Mouse (Mus musculus) megakaryocyte, embryonic 14.5 days (primary cell): ENCODE measurements around the gene 1110002E22Rik. TPM values are rescaled to one million over a fixed set of nuclear protein-coding genes. Genes with fewer than 3 reads are reported as not detected.

Experiments used
- H3K27me3 ChIP-seq: replicated peaks from 2 replicates; pipeline ENCODE3; 2012; ENCODE audit warnings: inconsistent platforms
- H3K36me3 ChIP-seq: replicated peaks from 2 replicates; pipeline ENCODE3; 2012; ENCODE audit warnings: low read length, inconsistent platforms, mixed read lengths
- H3K4me1 ChIP-seq: 2 replicates; pipeline ENCODE4 v1.6.1; 2012; ENCODE audit warnings: inconsistent platforms
- H3K4me3 ChIP-seq: replicated peaks from 2 replicates; pipeline ENCODE3; 2012; ENCODE audit warnings: moderate library complexity, mild to moderate bottlenecking, inconsistent platforms
- H3K9me3 ChIP-seq: 2 replicates; pipeline ENCODE4 v1.6.1; 2012; ENCODE audit warnings: inconsistent platforms
- FLI1 ChIP-seq: IDR thresholded peaks from 2 replicates; pipeline ENCODE4 v1.6.1; 2012; ENCODE audit warnings: low read length, inconsistent platforms, mixed read lengths
- GATA1 ChIP-seq: IDR thresholded peaks from 3 replicates; pipeline ENCODE4 v1.6.1; 2012; ENCODE audit warnings: mixed read lengths, low read length, inconsistent platforms, borderline replicate concordance
- polyA plus RNA-seq: library from polyadenylated mRNA; stranded (reverse); fragments of >175 nt; gene quantifications from 2 replicates; pipeline ENCODE4 v1.2.3, GENCODE M21; 2012; ENCODE audit warnings: low replicate concordance; ENCODE audit not compliant: insufficient read depth

Gene 1110002E22Rik
- polyA plus RNA-seq, 1 experiment, result 0.03 TPM

- Histone ChIP-seq H3K36me3 (no peaks in the 10 kb centered on the region), H3K4me3 (no peak overlapping the region), H3K27me3 (no peaks in the 10 kb centered on the region), H3K4me1 (peaks cover 8% of the 10 kb centered on the region), H3K9me3 (no peaks in the 10 kb centered on the region)
- no peak for TF ChIP-seq FLI1
- TF ChIP-seq GATA1, result no peak
These were observed 23.1 kb upstream of the 1110002E22Rik start for GRCm38 (mm10) chr3:138041591-138042301.

- no peak overlapping the region for H3K4me3 ChIP-seq
- H3K27me3 ChIP-seq, result no peaks in the 10 kb centered on the region
- no peak for TF ChIP-seq FLI1
- H3K36me3 ChIP-seq, result no peaks in the 10 kb centered on the region
- H3K9me3 ChIP-seq, result no peaks in the 10 kb centered on the region
- peaks cover 8% of the 10 kb centered on the region for H3K4me1 ChIP-seq
These were observed 21.5 kb upstream of the 1110002E22Rik start for GRCm38 (mm10) chr3:138043316-138043715.

- H3K36me3 ChIP-seq, result no peaks in the 10 kb centered on the region
- no peak for TF ChIP-seq FLI1
- no peak for TF ChIP-seq GATA1
- H3K4me1 ChIP-seq, result peaks cover 21% of the 10 kb centered on the region
- no peaks in the 10 kb centered on the region for H3K9me3 ChIP-seq
- no peak overlapping the region for H3K4me3 ChIP-seq
- peaks cover 7% of the 10 kb centered on the region for H3K27me3 ChIP-seq
These were observed 15.3 kb upstream of the 1110002E22Rik start for GRCm38 (mm10) chr3:138049555-138049954.

GRCm38 (mm10) chr3:138050772-138051171 is 14.1 kb upstream of the 1110002E22Rik start:
- Histone ChIP-seq H3K27me3 (peaks cover 7% of the 10 kb centered on the region), H3K36me3 (no peaks in the 10 kb centered on the region), H3K4me3 (no peak overlapping the region), H3K9me3 (no peaks in the 10 kb centered on the region), H3K4me1 (peaks cover 20% of the 10 kb centered on the region)
- TF ChIP-seq FLI1 (no peak), GATA1 (no peak)

- H3K4me3 ChIP-seq, result no peak overlapping the region
- H3K27me3 ChIP-seq, result peaks cover 7% of the 10 kb centered on the region
- no peak for TF ChIP-seq GATA1
- no peak for TF ChIP-seq FLI1
- H3K9me3 ChIP-seq, result no peaks in the 10 kb centered on the region
- no peaks in the 10 kb centered on the region for H3K36me3 ChIP-seq
- peaks cover 18% of the 10 kb centered on the region for H3K4me1 ChIP-seq
These were observed 13.4 kb upstream of the 1110002E22Rik start for GRCm38 (mm10) chr3:138051431-138051830.

GRCm38 (mm10) chr3:138053969-138054368 is 10.9 kb upstream of the 1110002E22Rik start:
- peaks cover 18% of the 10 kb centered on the region for H3K4me1 ChIP-seq
- H3K9me3 ChIP-seq, result no peaks in the 10 kb centered on the region
- peaks cover 9% of the 10 kb centered on the region for H3K27me3 ChIP-seq
- TF ChIP-seq FLI1 (no peak), GATA1 (no peak)
- no peak overlapping the region for H3K4me3 ChIP-seq
- H3K36me3 ChIP-seq, result no peaks in the 10 kb centered on the region

GRCm38 (mm10) chr3:138056976-138057375 is 7.9 kb upstream of the 1110002E22Rik start:
- no peaks in the 10 kb centered on the region for H3K9me3 ChIP-seq
- TF ChIP-seq FLI1, result no peak
- no peak for TF ChIP-seq GATA1
- peaks cover 5% of the 10 kb centered on the region for H3K27me3 ChIP-seq
- peaks cover 45% of the 10 kb centered on the region for H3K4me1 ChIP-seq
- H3K36me3 ChIP-seq, result no peaks in the 10 kb centered on the region
- H3K4me3 ChIP-seq, result no peak overlapping the region

GRCm38 (mm10) chr3:138058226-138058625 is 6.6 kb upstream of the 1110002E22Rik start:
- no peak for TF ChIP-seq FLI1
- TF ChIP-seq GATA1, result no peak
- H3K4me3 ChIP-seq, result no peak overlapping the region

GRCm38 (mm10) chr3:138060429-138060828 is 4.4 kb upstream of the 1110002E22Rik start:
- Histone ChIP-seq H3K36me3 (no peaks in the 10 kb centered on the region), H3K4me3 (peak overlapping the region; percentile 79), H3K27me3 (peaks cover 12% of the 10 kb centered on the region), H3K4me1 (peaks cover 45% of the 10 kb centered on the region), H3K9me3 (no peaks in the 10 kb centered on the region)
- TF ChIP-seq FLI1, result no peak
- TF ChIP-seq GATA1, result no peak

More at GRCm38 (mm10) chr3:138058226-138058625, 6.6 kb upstream of the 1110002E22Rik start:
- no peaks in the 10 kb centered on the region for H3K9me3 ChIP-seq
- H3K36me3 ChIP-seq, result no peaks in the 10 kb centered on the region
- peaks cover 3% of the 10 kb centered on the region for H3K27me3 ChIP-seq
- peaks cover 51% of the 10 kb centered on the region for H3K4me1 ChIP-seq

- peaks cover 21% of the 10 kb centered on the region for H3K27me3 ChIP-seq
- H3K4me3 ChIP-seq, result peak overlapping the region; percentile 31
- TF ChIP-seq FLI1, result no peak
- no peaks in the 10 kb centered on the region; the same call in 1 of the 2 replicates for H3K9me3 ChIP-seq
- no peaks in the 10 kb centered on the region for H3K36me3 ChIP-seq
- peaks cover 44% of the 10 kb centered on the region for H3K4me1 ChIP-seq
These were observed 3.5 kb upstream of the 1110002E22Rik start for GRCm38 (mm10) chr3:138061205-138061911.
